Mouse (Mus musculus) right cerebral cortex, adult 2 months (tissue): Measurements from ENCODE around the gene Gm3526.
"Not testable (repeated sequence)": the region's sequence is repeated elsewhere in the genome, so short reads cannot be mapped to it uniquely, and the experiment has no call there.

Experiments used
- DNase-seq, 2 experiments: peaks; one replicate each; pipeline ENCODE4 v3.0.0; 2021 to 2022; ENCODE audit warnings: low spot score in 2 of 2

Gm3526 gene

DNA sequence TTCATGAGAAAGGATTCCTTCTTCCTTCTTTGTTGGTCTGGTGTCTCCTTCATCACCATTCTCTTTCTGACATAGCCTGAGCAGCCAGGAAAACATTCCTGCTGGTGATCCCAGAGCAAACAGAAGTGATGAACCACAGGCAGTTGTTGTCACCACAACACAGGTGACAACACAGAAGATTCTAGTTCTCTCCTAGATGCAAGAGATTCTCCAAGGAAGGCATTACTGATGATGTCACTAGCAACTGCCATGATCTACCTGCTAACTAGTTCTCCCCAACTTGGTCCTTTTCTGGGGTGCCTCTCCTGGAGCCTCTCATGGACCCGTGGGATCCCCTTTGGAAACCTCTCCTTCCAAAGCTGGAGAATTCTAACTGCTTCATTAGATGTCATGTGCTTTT lies at the start of gene Gm3526:
Gm3526 (minus strand) TSS at position 101 of the 400 bp plus-strand sequence.
- DNase-seq: not testable (repeated sequence)
